Mouse (Mus musculus) mouse trophoblast stem cell (cell line): ENCODE measurements at regions not wholly inside any gene's neighbourhood (a gene's known extent, or its start where the extent isn't known, plus 50 kb on each side); places are given as distances from the start of the nearest gene placed in this dataset.

Source experiments
- in situ Hi-C, 2 experiments: fragments of 300-500 bp; cut with MseI, MboI; formaldehyde crosslinking; loops; 2 replicates in 1 of 2; 3 replicates in 1 of 2; pipeline ENCODE4 v1.15.1; 2025

DNA sequence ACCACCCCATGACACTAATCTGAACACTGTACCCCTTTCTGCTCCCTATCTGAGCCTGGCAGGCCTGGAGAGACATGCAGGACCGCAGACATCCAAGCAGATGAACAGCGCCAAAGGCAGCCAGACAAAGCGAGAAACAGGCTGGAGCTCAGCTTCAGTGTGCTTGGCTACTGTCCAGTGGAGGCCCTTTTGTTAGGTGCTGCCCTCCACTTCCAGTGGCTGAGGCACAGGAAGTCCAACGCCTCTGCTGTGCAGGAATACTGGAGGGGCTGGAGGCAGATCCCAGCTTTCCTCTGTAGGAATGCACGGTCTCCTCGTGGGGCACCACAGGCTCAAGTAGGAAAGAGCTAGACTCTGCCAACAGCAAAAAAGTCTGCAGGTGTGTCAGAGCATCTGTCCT is 112.6 kb downstream of the Mrm1 start:
- in situ Hi-C loops = no loop called here

DNA sequence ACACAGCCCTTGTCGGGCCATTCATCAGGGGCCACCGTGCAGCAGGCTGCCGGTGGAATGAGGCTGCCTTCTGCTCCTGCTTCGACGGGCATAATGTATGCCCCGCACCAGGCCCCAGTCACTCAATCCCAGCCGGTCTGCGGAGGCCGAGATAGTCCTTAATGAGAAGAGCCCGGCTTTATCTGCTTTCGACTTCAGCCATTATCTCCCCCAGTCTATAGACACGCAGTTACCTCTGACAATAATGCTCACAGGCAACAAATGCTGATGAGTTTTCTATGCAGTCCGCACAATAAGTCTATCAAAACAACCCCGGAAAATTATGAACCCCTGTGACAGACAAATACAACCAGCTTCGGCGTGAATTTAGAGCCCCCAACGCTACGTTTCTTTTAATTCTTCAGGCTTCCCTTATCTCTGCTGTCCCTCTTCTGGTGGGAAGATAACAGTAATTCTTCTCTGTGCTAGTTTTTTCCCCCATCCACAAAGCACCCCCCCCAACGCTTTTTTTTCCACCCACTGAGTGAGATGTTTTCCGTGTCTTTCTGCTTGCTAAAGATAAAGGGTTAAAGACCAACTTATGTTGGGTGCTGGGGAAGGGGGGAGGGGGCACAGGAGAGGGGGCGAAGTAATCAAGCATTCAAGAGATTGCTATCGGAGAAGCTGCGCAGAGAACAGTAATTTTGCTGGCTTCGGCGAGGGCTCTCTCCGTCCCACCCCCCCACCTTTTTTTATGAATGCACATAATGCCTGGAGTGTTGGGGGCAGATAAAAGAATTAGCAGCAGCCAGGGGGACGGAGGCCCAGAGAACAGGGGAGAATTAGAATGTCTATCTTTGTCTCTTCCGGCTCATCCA is 117.8 kb downstream of the Mrm1 start:
- in situ Hi-C loops = no loop called here

DNA sequence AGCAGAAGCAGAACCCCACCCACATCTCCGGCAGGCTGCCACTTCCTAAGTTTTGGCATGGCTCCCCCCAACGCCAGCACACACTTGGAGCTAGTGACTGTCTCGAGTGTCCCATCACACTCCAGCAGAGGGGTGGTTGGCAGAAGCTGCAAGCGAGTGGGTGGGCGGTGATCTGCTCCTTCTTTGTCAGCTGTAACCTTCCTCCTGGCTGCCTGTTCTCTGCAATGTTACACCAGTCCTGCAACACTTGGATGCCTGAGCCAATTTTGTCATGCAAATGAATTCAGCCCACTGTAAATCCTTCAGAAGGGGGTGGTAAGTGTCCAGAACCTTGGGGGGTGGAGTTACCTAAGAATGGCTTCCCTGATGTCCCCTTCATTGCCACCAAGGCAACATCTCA is 121.8 kb downstream of the Mrm1 start:
- in situ Hi-C loops = no loop called here

DNA sequence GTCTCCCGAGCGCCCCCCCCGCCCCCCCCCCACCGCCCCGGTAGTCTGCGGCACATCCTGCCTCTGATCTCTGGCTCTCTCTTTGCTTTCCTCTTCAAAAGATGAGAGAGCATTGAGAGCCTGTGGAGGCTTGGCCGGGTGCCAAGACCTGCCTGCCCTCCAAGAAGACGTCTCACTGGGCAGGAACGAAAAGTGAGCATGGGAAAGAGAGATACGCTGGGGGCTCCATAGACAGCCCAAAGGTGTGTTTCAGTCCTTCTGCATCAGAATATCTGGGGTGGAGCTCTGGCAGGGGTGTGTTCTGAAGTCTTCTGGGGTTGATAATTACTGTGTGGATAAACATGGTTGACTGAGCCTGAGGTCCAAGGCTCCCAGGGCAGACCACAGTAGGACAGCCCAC is 126.7 kb downstream of the Mrm1 start:
- in situ Hi-C loops = no loop called here

DNA sequence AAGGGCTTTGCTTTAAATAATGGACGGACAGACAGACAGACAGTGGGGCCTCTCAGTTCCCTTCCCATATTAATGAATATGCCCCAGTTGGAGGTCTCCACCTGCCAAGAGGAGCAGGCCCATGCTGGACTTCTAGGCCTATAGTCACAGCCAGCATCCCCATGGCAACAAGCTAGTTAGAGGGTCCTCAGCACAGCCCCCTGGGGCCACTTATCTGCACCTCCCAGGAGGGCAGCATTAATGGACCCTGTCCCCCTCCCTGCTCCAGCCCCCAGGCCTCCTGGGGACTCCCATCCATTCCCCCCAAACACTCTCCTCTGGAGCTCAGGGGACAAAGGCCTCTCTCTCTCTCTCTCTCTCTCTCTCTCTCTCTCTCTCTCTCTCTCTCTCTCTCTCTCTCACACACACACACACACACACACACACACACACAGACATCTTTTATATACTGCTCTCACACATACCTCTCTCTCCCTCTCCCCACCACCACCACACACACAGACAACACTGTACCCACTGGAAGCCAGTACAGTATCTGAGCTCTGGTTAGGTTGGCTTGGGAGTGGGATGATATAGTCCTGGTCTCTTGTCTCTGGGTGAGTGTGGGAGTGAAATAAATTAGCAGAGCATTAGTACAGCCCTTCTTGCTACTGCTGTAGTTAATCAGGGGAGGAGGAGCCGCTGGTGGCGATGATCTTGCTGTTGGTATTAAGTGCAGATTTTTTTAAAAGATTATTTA is 127.7 kb downstream of the Mrm1 start:
- in situ Hi-C loops = no loop called here

DNA sequence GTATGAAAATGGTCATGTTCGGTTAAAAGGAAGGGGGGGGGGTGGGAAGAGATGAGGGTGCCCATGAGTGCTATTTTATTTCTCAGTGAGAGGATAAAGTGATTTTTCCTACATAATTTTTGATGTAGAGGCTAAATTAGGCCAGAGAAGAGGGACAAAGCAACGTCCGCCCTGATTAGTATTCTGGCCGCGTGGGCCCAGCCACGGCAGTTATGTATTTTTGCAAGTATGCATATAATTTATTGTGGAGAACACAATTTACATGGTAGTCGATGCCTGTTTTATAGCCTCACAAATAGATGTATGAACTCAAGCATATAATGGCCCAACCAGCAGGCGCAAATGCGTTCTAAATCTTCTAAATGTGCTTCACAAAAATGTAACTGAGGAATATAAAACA is 132.8 kb downstream of the Mrm1 start:
- in situ Hi-C loops = no loop called here

DNA sequence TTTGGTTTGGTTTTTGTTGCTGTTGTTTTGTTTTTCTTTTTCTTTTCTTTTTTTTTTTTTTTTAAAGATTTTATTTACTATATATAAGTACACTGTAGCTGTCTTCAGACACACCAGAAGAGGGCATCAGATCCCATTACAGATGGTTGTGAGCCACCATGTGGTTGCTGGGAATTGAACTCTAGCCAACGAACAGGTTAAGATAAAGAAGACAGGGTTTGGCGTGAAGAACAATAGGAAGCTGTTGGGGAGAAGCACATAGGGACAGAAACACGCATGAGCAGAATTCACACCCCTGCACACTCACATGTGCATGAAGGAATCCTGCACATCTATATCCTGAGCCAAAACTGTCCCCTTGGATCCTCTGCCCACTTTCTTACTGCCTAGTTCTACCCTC is 135.0 kb downstream of the Mrm1 start:
- in situ Hi-C loops = no loop called here

DNA sequence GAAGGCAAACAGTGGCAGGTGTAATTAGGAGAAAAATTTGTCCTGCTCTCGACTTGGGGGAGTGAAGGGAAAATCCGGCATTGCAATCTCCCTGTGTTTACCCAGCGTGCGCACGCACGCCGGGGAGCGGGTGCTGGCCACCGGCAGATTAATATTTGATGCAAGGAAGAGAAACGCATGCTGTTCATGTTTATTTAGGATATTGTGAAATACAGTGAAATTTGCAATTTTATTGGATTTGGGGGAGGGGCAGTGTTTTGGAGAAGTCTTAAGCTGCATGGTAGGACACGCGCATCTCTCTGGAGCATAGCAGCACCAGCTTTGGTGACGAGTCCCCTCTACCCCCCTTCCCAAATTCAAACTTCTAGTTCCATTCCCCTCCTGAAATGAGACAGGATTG is 136.4 kb downstream of the Mrm1 start:
- in situ Hi-C loops = no loop called here

- in situ Hi-C loops = no loop called here
Measured at GRCm38 (mm10) chr11:84676377-84677078, 142.8 kb downstream of the Mrm1 start.

- in situ Hi-C loops = no loop called here
Measured at GRCm38 (mm10) chr11:84672841-84673473, 146.4 kb downstream of the Mrm1 start.

DNA sequence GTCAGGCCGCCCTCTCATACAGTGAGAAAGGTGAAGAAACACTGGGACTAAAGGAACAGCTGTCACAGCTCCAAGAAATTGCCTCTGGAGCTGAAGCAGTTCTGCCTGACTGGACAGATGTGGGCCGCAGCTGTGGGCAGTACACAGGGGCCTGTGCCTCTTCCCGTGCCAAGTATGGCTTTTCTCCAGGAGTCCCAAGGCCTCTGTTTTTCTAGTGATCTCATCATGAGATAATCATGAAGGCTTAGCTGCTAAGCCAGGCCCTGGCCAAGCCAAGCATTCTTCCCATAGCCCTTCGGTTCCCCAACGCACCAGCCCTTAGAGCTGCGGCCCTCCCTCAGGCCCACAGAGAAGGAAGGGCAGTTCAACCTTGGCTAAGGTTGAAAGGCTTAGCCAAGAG is 146.2 kb upstream of the Lhx1 start:
- in situ Hi-C loops = no loop called here

GRCm38 (mm10) chr11:84667711-84668110 is 142.4 kb upstream of the Lhx1 start:
- in situ Hi-C loops = no loop called here

- in situ Hi-C loops = no loop called here
Measured at GRCm38 (mm10) chr11:84664258-84664657, 138.9 kb upstream of the Lhx1 start.

GRCm38 (mm10) chr11:84661981-84662380 is 136.6 kb upstream of the Lhx1 start:
- in situ Hi-C loops = no loop called here

DNA sequence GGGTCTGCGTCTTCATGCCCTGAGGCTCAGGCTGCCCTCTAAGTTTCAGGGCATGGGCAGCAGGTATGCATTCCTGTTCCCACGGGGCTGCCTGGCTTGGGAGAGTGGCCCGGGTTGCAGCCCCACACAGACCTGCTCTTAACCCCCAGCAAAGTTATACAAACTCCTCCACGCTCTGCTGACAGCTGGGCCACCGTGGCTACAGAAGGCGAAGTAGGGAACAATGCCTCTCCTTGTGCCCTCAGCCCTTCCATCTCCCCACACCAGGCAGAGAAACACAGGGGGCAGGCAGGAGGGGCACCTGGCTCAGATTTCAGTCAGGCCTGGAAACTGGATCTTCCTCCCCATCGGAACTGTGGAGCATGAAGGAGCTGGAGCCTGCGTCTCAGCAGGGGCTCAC is 135.5 kb upstream of the Lhx1 start:
- in situ Hi-C loops = no loop called here

DNA sequence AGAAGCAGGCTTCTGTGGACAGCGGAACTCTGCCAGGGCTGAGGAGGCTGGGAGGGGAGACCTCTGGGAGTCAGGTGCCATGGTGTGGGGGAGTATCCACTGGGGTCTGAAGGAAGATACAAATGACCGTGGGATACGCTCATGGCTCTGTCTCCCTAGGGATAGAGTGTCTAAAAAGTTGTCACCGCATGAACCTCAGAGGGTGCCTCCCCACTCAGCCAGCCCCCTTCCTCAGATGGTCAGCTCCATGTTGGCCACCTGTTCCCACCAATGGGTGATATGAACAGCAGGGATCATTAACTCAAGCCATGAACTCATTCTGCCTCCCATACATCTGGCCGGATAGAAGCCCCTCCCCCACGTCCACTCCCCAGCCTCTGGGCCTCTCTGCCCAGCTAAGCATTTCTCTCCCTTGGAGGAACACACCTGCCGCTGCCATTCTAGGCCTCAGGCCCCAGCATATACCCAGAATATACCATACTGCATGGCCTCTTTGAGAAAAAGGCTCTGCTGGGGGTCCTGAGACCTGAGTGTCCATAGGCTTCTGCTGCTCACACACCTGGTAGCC is 134.1 kb upstream of the Lhx1 start:
- in situ Hi-C loops = no loop called here

DNA sequence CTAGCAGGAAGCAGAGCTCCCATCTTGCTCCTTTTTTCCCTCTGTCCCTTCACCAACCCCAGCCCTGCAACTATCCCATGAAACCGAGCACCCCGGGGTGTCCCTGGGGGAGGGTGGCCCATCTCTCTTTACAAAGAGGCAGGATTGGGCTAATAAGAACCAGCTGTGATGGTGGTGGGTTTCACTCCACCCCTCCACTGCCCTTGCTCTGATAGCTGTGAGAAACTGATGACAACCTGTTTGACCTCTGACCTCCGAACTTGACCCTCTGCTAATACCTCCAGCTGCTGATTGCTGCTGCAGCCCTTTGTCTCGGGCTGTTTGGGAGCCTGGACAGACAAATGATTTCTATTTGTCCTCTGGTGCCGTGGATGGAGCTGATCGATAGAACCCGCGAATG is 128.1 kb upstream of the Lhx1 start:
- in situ Hi-C loops = no loop called here

- in situ Hi-C loops = no loop called here
Measured at GRCm38 (mm10) chr11:84648899-84649298, 123.6 kb upstream of the Lhx1 start.

DNA sequence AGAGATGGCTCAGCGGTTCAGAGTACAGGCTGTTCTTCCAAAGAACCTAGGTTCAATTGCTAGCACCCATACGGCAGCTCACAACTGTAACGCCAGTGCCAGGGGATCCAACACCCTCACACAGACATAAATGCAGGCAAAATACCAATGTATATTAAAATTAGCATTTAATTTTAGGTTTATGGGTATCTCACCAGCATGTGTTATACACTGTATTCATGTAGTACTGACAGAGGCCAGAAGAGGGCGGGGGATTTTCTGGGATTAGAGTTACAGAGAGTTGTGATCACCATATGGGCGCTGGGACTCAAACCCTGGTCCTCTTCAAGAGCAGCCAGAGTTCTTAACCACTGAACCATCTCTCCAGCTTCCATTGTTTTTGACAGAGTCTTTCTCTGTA is 121.8 kb upstream of the Lhx1 start:
- in situ Hi-C loops = no loop called here

- in situ Hi-C loops = no loop called here
Measured at GRCm38 (mm10) chr11:84643107-84643372, 117.7 kb upstream of the Lhx1 start.

- in situ Hi-C loops = no loop called here
Measured at GRCm38 (mm10) chr11:84642300-84643106, 117.2 kb upstream of the Lhx1 start.
